Mouse (Mus musculus) midbrain, embryonic 12.5 days (tissue): Measurements from ENCODE around the gene Klf5. TPM values are rescaled to one million over a fixed set of nuclear protein-coding genes. Genes with fewer than 3 reads are reported as not detected.
A peak's percentile ranks its signal among the peaks of the same experiment; 100 is the strongest.

Experiments
- ATAC-seq: fragments of 200-750 bp; cut with Nextera tagmentation; 2 replicates; pipeline ENCODE4 v1.8.0; 2017; ENCODE audit warnings: low read depth, moderate TSS enrichment, moderate library complexity; ENCODE audit not compliant: low FRiP score
- H3K27ac ChIP-seq: fragments of 300-500 bp; sonication (generic); replicated peaks from 2 replicates; pipeline ENCODE4 v1.5.1; 2016; ENCODE audit warnings: mild to moderate bottlenecking
- H3K27me3 ChIP-seq: fragments of 300-500 bp; sonication (generic); 2 replicates; pipeline ENCODE4 v1.6.1; 2016; ENCODE audit warnings: mild to moderate bottlenecking
- H3K36me3 ChIP-seq: fragments of 300-500 bp; sonication (generic); 2 replicates; pipeline ENCODE4 v1.6.1; 2016
- H3K4me1 ChIP-seq: fragments of 300-500 bp; sonication (generic); 2 replicates; pipeline ENCODE4 v1.6.1; 2016
- H3K4me2 ChIP-seq: fragments of 300-500 bp; sonication (generic); replicated peaks from 2 replicates; pipeline ENCODE4 v1.6.1; 2016; ENCODE audit warnings: mild to moderate bottlenecking, moderate library complexity
- H3K4me3 ChIP-seq: fragments of 300-500 bp; sonication (generic); 2 replicates; pipeline ENCODE4 v1.5.1; 2016; ENCODE audit warnings: mild to moderate bottlenecking
- H3K9ac ChIP-seq: fragments of 300-500 bp; sonication (generic); replicated peaks from 2 replicates; pipeline ENCODE4 v1.6.1; 2016; ENCODE audit warnings: mild to moderate bottlenecking, moderate library complexity
- H3K9me3 ChIP-seq: fragments of 300-500 bp; sonication (generic); 2 replicates; pipeline ENCODE4 v1.6.1; 2016; ENCODE audit warnings: mild to moderate bottlenecking
- WGBS: fragments of 180-500 bp; shearing (Covaris S2); methylation state at CpG from one replicate; pipeline ENCODE4 v1.1.7; 2016; 5-methylcytosine and 5-hydroxymethylcytosine counted together
- polyA plus RNA-seq: library from polyadenylated mRNA; unstranded; fragments of >200 nt; fragmentation: Nextera tagmentation; extraction: Ambion mirVana; gene quantifications from 2 replicates; pipeline ENCODE4 v1.2.1, GENCODE M21; 2016

Gene Klf5
- polyA plus RNA-seq: 3.9 and 4.0 TPM in 2 replicates

DNA sequence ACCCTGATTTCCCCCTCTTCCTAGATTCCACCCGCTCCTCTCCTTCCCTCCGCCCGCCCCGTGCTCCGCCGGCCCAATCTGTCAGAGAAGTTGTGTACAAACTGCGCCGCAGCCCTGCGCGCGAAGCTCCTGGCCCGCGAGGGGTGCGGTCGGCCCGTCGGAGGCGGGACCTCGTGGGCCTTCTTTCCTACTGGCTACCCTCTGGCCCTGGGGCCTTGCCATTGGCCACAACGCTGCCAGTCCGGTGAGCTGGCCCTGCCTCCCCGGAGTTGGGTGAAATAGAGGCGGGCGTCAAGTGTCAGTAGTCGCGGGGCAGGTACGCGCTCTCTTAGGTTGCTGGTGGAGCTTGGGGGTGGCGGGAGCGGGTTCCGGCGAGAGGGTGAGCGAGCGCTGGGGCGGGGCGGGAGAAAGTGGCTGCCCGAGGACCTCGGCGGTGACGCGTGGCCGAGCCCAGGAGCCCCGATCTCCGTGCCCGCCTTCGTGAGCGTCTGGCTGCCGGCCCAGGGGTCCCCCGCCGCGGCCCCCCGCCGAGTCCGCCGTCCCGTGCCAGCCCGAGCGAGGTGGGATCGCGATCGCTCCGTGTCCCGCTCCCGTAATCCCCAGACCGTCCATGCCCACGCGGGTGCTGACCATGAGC lies at the start of gene Klf5:
Gene Klf5 (plus strand): TSS at position 307 of the 637 bp plus-strand sequence.
- H3K4me3 ChIP-seq: peak within 1 kb of the TSS; percentile 74
- peaks cover 7% of the 10 kb centered on the region; the same call in 1 of the 2 replicates for H3K4me1 ChIP-seq
- H3K36me3 ChIP-seq: no peaks in the 10 kb centered on the region
- peak; percentile 98 for ATAC-seq
- H3K27me3 ChIP-seq: peaks cover 56% of the 10 kb centered on the region
- no peaks in the 10 kb centered on the region for H3K9me3 ChIP-seq
- no peak within 1 kb of the TSS for H3K27ac ChIP-seq
- under 1% methylated on average over 43 of the region's 67 CpGs for WGBS
- peak within 1 kb of the TSS; percentile 96 for H3K4me2 ChIP-seq
- peak within 1 kb of the TSS; percentile 66 for H3K9ac ChIP-seq

DNA sequence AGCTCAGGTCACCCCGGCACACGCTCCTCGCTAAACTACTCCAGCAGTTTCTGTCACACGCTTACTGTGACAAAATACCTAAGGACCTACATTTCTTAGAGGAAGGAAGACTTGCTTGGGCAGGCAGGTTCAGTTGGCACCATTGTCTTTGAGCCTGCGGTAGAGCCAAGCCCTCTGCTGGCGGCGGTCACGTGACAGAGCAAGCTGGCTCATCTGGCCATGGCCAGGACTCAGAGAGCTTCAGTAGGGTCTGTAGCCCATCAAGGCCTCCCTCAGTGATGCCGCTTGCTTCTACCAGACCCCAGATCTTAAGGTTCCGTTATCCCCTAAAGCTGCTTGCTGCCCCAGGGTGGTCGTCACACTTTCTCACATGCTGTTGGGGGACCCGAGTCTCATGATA lies 36.5 kb upstream of the Klf5 start:
- H3K9me3 ChIP-seq: no peaks in the 10 kb centered on the region
- no peak overlapping the region for H3K9ac ChIP-seq
- H3K36me3 ChIP-seq: no peaks in the 10 kb centered on the region
- no peak overlapping the region for H3K4me2 ChIP-seq
- ATAC-seq: no peak
- no peak overlapping the region for H3K4me3 ChIP-seq
- WGBS: 95% methylated on average over 12 of the region's 12 CpGs
- no peaks in the 10 kb centered on the region for H3K27me3 ChIP-seq
- no peak overlapping the region for H3K27ac ChIP-seq
- no peaks in the 10 kb centered on the region for H3K4me1 ChIP-seq

DNA sequence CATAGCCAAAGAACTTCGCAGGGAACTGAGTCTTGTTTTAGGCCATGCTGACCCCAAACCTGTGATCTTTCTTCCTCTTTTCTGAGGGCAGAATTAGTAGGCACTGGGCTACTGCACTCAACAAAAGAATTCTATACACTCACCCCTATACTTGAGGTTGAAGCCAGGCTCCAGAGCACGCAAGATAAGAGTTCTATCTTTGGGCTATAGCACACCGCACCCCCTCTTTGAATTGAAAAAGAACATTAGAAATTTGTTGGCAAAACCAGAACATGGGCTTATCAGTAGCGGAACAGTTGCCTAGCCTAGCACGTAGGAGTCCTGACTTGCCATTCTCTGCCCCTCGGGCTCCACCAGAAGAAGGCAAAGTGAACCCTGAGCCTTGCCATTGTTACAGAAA lies 34.7 kb upstream of the Klf5 start:
- Histone ChIP-seq H3K9ac (no peak overlapping the region), H3K27me3 (no peaks in the 10 kb centered on the region), H3K36me3 (no peaks in the 10 kb centered on the region), H3K4me3 (no peak overlapping the region), H3K27ac (no peak overlapping the region), H3K4me1 (no peaks in the 10 kb centered on the region), H3K4me2 (no peak overlapping the region), H3K9me3 (no peaks in the 10 kb centered on the region)
- no peak for ATAC-seq
- 91% methylated on average over 6 of the region's 6 CpGs for WGBS

DNA sequence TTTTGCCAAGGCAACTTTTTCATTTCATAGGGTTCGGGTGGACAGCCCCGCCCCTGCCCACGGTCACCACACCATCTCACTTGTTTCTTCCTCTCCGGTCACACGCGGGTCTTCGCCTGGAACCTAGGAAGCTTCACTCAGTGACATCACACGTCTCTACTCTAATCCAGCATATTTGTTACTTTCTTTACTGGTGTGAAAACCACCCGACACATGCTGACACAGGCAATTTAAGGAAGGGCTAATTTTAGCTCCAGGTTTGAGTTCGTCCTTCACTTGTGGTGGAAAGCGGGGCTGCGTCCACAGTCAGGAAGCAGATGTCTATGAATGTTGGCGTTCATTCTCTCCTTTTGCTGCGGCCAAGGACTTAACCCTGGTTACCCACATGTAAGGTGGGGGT lies 32.7 kb upstream of the Klf5 start:
- Histone ChIP-seq H3K27me3 (no peaks in the 10 kb centered on the region), H3K27ac (no peak overlapping the region), H3K9ac (no peak overlapping the region), H3K4me3 (no peak overlapping the region), H3K4me1 (no peaks in the 10 kb centered on the region), H3K9me3 (no peaks in the 10 kb centered on the region), H3K4me2 (no peak overlapping the region), H3K36me3 (no peaks in the 10 kb centered on the region)
- ATAC-seq: no peak
- WGBS: 97% methylated on average over 14 of the region's 14 CpGs

DNA sequence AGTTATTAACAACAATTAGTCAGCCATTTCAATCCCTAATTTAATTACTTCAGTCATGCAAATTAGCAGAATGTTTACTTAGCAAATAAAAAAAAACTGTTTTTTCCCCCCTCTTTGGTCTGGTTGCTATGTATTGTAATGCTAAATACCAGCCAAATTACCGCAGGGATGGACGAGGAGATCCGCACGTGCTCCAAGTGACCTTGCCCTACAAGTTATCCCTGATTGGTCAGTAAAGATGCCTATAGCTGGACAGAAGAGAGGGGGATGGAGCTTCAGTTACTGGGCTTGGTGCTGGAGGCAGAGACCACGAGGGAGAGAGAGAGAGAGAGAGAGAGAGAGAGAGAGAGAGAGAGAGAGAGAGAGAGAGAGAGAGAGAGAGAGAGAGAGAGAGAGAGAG lies 31.7 kb upstream of the Klf5 start:
- no peaks in the 10 kb centered on the region for H3K36me3 ChIP-seq
- H3K27ac ChIP-seq: no peak overlapping the region
- H3K27me3 ChIP-seq: no peaks in the 10 kb centered on the region
- no peak overlapping the region for H3K4me2 ChIP-seq
- ATAC-seq: no peak
- H3K4me3 ChIP-seq: no peak overlapping the region
- H3K9ac ChIP-seq: no peak overlapping the region
- H3K9me3 ChIP-seq: no peaks in the 10 kb centered on the region
- no peaks in the 10 kb centered on the region for H3K4me1 ChIP-seq
- 39% methylated on average over 5 of the region's 5 CpGs for WGBS

DNA sequence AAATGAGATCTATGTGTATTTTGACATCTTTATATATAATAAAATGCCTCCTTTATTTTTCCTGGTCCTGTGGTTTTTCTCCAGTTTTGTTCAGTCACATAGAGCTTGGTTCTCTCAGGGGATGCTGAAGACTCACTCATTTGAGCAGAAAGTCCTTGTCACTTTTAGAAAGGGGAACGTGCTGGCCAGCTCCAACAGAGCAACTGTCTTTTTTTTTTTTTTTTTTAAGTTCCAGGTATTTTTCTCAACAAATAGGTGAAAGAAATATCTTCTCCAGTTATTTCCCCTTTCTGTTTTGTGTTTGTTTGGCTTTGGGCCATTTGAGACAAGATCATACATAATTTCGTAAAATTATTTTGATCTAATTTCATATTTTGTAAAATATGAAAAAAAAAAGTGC lies 24.4 kb upstream of the Klf5 start:
- peaks cover 7% of the 10 kb centered on the region for H3K4me1 ChIP-seq
- no peak for ATAC-seq
- WGBS: 77% methylated on average over 2 of the region's 2 CpGs
- H3K27ac ChIP-seq: no peak overlapping the region
- H3K9me3 ChIP-seq: no peaks in the 10 kb centered on the region
- no peak overlapping the region for H3K9ac ChIP-seq
- H3K27me3 ChIP-seq: peaks cover 36% of the 10 kb centered on the region
- H3K36me3 ChIP-seq: no peaks in the 10 kb centered on the region
- H3K4me3 ChIP-seq: no peak overlapping the region
- no peak overlapping the region for H3K4me2 ChIP-seq

DNA sequence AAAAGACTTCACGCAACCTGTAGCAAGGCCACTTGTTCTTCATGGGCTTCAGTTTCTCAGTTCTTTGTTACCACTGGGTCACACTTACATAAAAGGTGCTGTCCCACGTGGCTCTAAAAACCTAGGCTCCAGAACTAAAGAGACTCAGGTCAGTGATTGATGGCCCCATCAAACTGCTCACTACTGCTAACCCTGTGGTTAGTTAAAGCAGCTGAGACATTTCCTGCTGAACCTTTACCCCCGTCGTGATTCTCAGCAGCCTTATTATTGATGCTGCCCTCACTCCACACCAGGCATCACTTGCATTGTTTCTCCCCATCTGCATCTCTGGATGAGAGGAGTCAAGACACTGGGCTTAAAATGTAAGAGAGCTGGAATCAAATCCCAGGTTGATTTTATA lies 22.7 kb upstream of the Klf5 start:
- Histone ChIP-seq H3K9ac (no peak overlapping the region), H3K4me3 (no peak overlapping the region), H3K27ac (no peak overlapping the region), H3K4me2 (no peak overlapping the region), H3K36me3 (no peaks in the 10 kb centered on the region), H3K9me3 (no peaks in the 10 kb centered on the region), H3K4me1 (peaks cover 7% of the 10 kb centered on the region), H3K27me3 (peaks cover 48% of the 10 kb centered on the region)
- 63% methylated on average over 4 of the region's 4 CpGs for WGBS
- ATAC-seq: no peak

DNA sequence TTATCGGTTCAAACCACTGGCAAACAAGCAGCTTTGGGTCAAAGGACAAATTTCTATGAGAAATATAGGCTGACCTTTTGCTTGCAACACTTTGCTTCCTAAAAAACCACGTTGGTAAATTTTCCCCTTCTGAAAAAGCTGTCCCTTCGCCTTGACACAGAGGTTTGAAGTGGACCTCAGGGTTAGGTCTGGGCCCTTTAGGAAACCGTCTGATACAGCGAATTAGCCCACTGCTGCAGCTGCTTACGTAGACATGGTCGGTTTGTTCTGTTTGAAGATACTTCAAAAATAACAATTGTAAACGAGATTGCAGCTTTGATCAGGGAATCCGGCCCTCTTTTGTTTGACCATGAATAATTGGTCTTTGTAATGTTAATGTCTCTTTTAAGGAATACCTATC lies 20.2 kb upstream of the Klf5 start:
- Histone ChIP-seq H3K9ac (no peak overlapping the region), H3K9me3 (no peaks in the 10 kb centered on the region), H3K27me3 (peaks cover 52% of the 10 kb centered on the region), H3K4me3 (no peak overlapping the region), H3K4me2 (peak overlapping the region; percentile 27; the same call in 1 of the 2 replicates), H3K36me3 (no peaks in the 10 kb centered on the region), H3K4me1 (peaks cover 7% of the 10 kb centered on the region), H3K27ac (no peak overlapping the region)
- ATAC-seq: peak; percentile 76; the same call in 1 of the 2 replicates
- 7% methylated on average over 9 of the region's 9 CpGs for WGBS

DNA sequence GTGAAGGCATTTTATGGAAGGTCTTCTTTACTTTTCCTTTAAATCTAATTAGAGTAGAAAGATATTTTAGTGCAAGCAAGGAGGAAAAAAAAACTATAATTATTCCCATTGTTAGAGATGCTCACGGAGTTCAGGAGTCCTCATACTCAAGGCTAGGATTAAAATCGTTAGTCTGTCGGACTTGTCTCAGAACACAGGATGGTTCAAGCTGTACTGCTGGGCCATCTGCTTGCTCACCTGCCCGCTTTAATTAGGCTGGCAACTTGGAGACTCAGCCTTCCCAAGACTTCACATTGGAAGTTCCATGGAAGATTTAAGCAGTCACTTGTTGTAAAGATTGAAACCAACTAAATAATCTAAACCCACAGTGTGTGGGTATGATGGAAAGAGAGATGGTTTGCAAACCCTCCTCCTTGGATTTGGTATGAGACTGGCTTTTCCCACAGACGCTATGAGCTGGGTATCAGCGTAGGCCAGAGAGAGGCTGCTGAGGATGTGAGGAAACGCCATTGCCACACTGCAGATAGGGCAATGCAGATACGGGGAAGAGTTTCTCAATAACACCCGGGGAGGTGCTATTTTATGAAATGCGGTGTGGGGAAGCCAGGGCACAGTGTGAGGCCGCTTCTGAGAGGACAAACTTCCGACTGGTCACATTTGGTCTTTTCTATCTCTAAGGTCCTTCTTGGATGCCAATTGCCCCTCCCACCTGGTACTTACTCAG lies 19.6 kb upstream of the Klf5 start:
- no peaks in the 10 kb centered on the region for H3K9me3 ChIP-seq
- no peak for ATAC-seq
- H3K27ac ChIP-seq: no peak overlapping the region
- H3K4me2 ChIP-seq: no peak overlapping the region
- no peak overlapping the region for H3K4me3 ChIP-seq
- 36% methylated on average over 12 of the region's 12 CpGs for WGBS
- H3K36me3 ChIP-seq: no peaks in the 10 kb centered on the region
- peaks cover 7% of the 10 kb centered on the region for H3K4me1 ChIP-seq
- peaks cover 52% of the 10 kb centered on the region for H3K27me3 ChIP-seq
- H3K9ac ChIP-seq: no peak overlapping the region

DNA sequence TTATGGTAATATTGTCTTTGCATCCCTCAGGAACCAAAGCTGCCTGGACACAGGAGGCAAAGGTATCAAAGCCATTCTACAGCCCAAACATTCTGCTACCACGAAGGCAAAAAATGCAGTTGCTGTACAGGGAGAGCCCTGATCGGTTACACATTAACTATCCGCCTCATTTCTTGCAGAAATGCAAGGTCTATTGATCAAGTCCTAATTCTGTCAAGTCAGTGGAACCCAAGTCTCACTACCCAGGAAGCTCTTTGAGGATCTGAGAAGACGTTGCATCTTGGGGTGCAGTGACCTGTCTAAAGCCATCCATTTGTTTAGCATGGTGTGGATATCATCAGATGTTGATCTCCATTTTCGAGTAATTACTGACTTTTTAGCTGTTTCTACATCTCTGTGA lies 18.1 kb upstream of the Klf5 start:
- Histone ChIP-seq H3K9ac (no peak overlapping the region), H3K4me2 (no peak overlapping the region), H3K4me1 (peaks cover 7% of the 10 kb centered on the region), H3K9me3 (no peaks in the 10 kb centered on the region), H3K27ac (no peak overlapping the region), H3K36me3 (no peaks in the 10 kb centered on the region), H3K27me3 (peaks cover 46% of the 10 kb centered on the region), H3K4me3 (no peak overlapping the region)
- 88% methylated on average over 5 of the region's 5 CpGs for WGBS
- ATAC-seq: no peak

DNA sequence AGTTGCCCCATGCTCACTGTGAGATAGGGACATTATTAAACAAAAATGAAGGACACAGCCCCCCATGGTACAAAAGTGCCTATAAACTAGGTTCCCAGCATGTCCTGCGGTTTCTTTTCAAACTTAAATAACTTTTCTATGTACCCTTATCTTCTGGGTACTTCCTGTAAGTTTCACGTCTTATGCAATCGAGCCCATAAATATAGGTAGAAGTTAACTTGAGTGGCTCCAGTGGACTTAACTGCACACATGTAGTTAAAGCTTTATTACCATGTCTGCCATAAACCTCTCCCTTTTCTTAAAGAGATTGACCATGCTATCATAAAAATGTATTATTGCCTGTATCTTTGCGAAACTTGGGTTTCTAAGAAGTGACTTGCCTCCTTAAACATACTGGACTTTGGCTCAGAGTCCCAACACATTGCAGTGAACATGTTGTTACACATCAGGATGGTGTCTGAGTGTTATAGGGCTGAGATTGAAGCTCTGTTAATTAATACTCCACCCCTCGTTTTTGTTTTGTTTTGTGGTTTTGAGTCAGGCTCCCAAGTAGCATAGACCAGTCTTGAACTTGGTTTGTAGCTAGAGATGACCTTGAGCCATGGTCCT lies 17.6 kb upstream of the Klf5 start:
- no peaks in the 10 kb centered on the region for H3K9me3 ChIP-seq
- no peak overlapping the region for H3K9ac ChIP-seq
- no peak overlapping the region for H3K27ac ChIP-seq
- H3K4me2 ChIP-seq: no peak overlapping the region
- no peak overlapping the region for H3K4me3 ChIP-seq
- H3K27me3 ChIP-seq: peaks cover 41% of the 10 kb centered on the region
- peaks cover 7% of the 10 kb centered on the region for H3K4me1 ChIP-seq
- 90% methylated on average over 5 of the region's 5 CpGs for WGBS
- H3K36me3 ChIP-seq: no peaks in the 10 kb centered on the region
- ATAC-seq: no peak

DNA sequence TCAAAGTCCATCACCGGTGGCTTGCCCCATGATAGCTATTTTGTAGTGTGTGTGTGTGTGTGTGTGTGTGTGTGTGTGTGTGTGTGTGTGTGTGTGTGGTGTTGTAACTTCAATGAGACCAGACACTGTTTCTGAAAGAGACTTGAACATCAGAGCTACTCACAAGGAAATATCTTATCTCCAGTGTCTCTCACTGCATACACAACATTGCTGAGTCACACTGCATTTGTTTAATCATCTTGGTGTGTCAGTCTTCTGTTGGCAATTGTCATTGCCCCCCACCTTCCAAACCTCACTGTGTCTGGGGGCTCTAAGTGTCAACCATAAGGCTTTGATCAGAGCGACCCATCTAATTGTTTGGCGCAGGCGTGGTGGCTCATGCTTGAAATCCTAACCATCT lies 13.0 kb upstream of the Klf5 start:
- Histone ChIP-seq H3K9me3 (no peaks in the 10 kb centered on the region), H3K4me1 (no peaks in the 10 kb centered on the region), H3K4me2 (no peak overlapping the region), H3K27ac (no peak overlapping the region), H3K4me3 (no peak overlapping the region), H3K27me3 (peaks cover 7% of the 10 kb centered on the region), H3K36me3 (no peaks in the 10 kb centered on the region), H3K9ac (no peak overlapping the region)
- 93% methylated on average over 4 of the region's 4 CpGs for WGBS
- no peak for ATAC-seq
